Mouse (Mus musculus) ES-Bruce4 (cell line): ENCODE results near the gene Gtpbp1. TPM values are rescaled to one million over a fixed set of nuclear protein-coding genes. Genes with fewer than 3 reads are reported as not detected.
A peak's percentile ranks its signal among the peaks of the same experiment; 100 is the strongest.

ENCODE experiments used
- H3K27ac ChIP-seq: 2 replicates; pipeline ENCODE4 v1.5.1; 2012; ENCODE audit warnings: low read length, inconsistent platforms; ENCODE audit not compliant: insufficient read depth
- H3K27me3 ChIP-seq: 2 replicates; pipeline ENCODE4 v1.6.1; 2012; ENCODE audit warnings: mild to moderate bottlenecking, low read length, inconsistent platforms; ENCODE audit not compliant: control insufficient read depth, poor library complexity, insufficient read depth, severe bottlenecking
- H3K36me3 ChIP-seq: 2 replicates; pipeline ENCODE4 v1.6.1; 2012; ENCODE audit warnings: inconsistent platforms, mild to moderate bottlenecking, low read length, moderate library complexity; ENCODE audit not compliant: control insufficient read depth, poor library complexity, insufficient read depth, severe bottlenecking
- H3K4me1 ChIP-seq: one replicate; pipeline ENCODE4 v1.8.1; 2011; ENCODE audit warnings: low read length; ENCODE audit not compliant: control insufficient read depth, insufficient read depth
- H3K4me3 ChIP-seq: 2 replicates; pipeline ENCODE4 v1.5.1; 2011; ENCODE audit warnings: low read depth, mild to moderate bottlenecking, low read length
- H3K9ac ChIP-seq: 2 replicates; pipeline ENCODE4 v1.6.1; 2012; ENCODE audit warnings: low read depth, mild to moderate bottlenecking, inconsistent platforms; ENCODE audit not compliant: poor library complexity, severe bottlenecking
- H3K9me3 ChIP-seq: replicated peaks from 2 replicates; pipeline ENCODE4 v1.6.1; 2012; ENCODE audit warnings: mild to moderate bottlenecking, low read length, inconsistent platforms; ENCODE audit not compliant: control insufficient read depth, poor library complexity, insufficient read depth, severe bottlenecking
- CTCF ChIP-seq: IDR thresholded peaks from one replicate; pipeline ENCODE4 v1.8.1; 2011; ENCODE audit warnings: low read depth, low read length
- EP300 ChIP-seq: IDR thresholded peaks from 2 replicates; pipeline ENCODE4 v1.6.1; 2011; ENCODE audit warnings: low read depth, low read length; ENCODE audit not compliant: insufficient read depth
- POLR2A ChIP-seq: IDR thresholded peaks from one replicate; pipeline ENCODE4 v1.8.1; 2011; ENCODE audit warnings: low read length; ENCODE audit not compliant: insufficient read depth
- polyA plus RNA-seq: library from polyadenylated mRNA; stranded (reverse); fragments of >200 nt; gene quantifications from 2 replicates; pipeline ENCODE4 v1.2.4, GENCODE M21; 2011; ENCODE audit warnings: low read depth; ENCODE audit not compliant: missing spikeins, insufficient read depth, insufficient read length

Gtpbp1 gene
- polyA plus RNA-seq, 1 experiment, result 32.4 TPM

- no peaks in the 10 kb centered on the region for H3K9me3 ChIP-seq
- H3K4me1 ChIP-seq, result peaks cover 4% of the 10 kb centered on the region
- peak overlapping the region; percentile 83 for H3K27ac ChIP-seq
- peak overlapping the region; percentile 90 for H3K9ac ChIP-seq
- TF ChIP-seq POLR2A, result no peak
- no peak for TF ChIP-seq CTCF
- TF ChIP-seq EP300, result no peak
- H3K4me3 ChIP-seq, result peak overlapping the region; percentile 94
- no peaks in the 10 kb centered on the region for H3K36me3 ChIP-seq
- no peaks in the 10 kb centered on the region for H3K27me3 ChIP-seq
Measured at GRCm38 (mm10) chr15:79688268-79688956, 2.2 kb upstream of the Gtpbp1 start.

GRCm38 (mm10) chr15:79689662-79690425 lies 801 bp upstream of the Gtpbp1 start:
- H3K27ac ChIP-seq, result no peak overlapping the region
- no peaks in the 10 kb centered on the region for H3K36me3 ChIP-seq
- peak overlapping the region; percentile 80 for H3K4me3 ChIP-seq
- peak overlapping the region; percentile 31 for H3K9ac ChIP-seq
- H3K4me1 ChIP-seq, result peaks cover 3% of the 10 kb centered on the region
- H3K9me3 ChIP-seq, result no peaks in the 10 kb centered on the region
- H3K27me3 ChIP-seq, result no peaks in the 10 kb centered on the region
- TF ChIP-seq EP300 (no peak), POLR2A (peak; percentile 31)

- no peaks in the 10 kb centered on the region for H3K9me3 ChIP-seq
- H3K4me1 ChIP-seq, result peaks cover 2% of the 10 kb centered on the region
Measured at GRCm38 (mm10) chr15:79691023-79691508, 421 bp downstream of the Gtpbp1 start.

GRCm38 (mm10) chr15:79692334-79692733 lies 1.7 kb downstream of the Gtpbp1 start:
- no peak overlapping the region for H3K27ac ChIP-seq
- H3K27me3 ChIP-seq, result no peaks in the 10 kb centered on the region
- no peak overlapping the region for H3K4me3 ChIP-seq
- no peak overlapping the region for H3K9ac ChIP-seq
- H3K36me3 ChIP-seq, result peaks cover 8% of the 10 kb centered on the region; the same call in 1 of the 2 replicates
- TF ChIP-seq CTCF (no peak), POLR2A (no peak), EP300 (no peak)
- no peaks in the 10 kb centered on the region for H3K9me3 ChIP-seq
- H3K4me1 ChIP-seq, result no peaks in the 10 kb centered on the region

More at GRCm38 (mm10) chr15:79691023-79691508, 421 bp downstream of the Gtpbp1 start:
- Histone ChIP-seq H3K4me3 (peak overlapping the region; percentile 71), H3K27ac (no peak overlapping the region), H3K9ac (peak overlapping the region; percentile 97), H3K36me3 (peaks cover 1% of the 10 kb centered on the region; the same call in 1 of the 2 replicates), H3K27me3 (no peaks in the 10 kb centered on the region)
- TF ChIP-seq POLR2A (no peak), CTCF (no peak), EP300 (no peak)

- no peak for TF ChIP-seq CTCF
- TF ChIP-seq EP300, result no peak
- no peak for TF ChIP-seq POLR2A
- no peaks in the 10 kb centered on the region for H3K9me3 ChIP-seq
- peaks cover 8% of the 10 kb centered on the region; the same call in 1 of the 2 replicates for H3K36me3 ChIP-seq
- no peak overlapping the region for H3K27ac ChIP-seq
- no peaks in the 10 kb centered on the region for H3K27me3 ChIP-seq
- no peak overlapping the region for H3K4me3 ChIP-seq
- no peak overlapping the region for H3K9ac ChIP-seq
- H3K4me1 ChIP-seq, result no peaks in the 10 kb centered on the region
Measured at GRCm38 (mm10) chr15:79693740-79694139, 3.1 kb downstream of the Gtpbp1 start.

- H3K4me3 ChIP-seq, result no peak overlapping the region
- no peaks in the 10 kb centered on the region for H3K4me1 ChIP-seq
- no peak overlapping the region for H3K9ac ChIP-seq
- TF ChIP-seq POLR2A, result no peak
- no peak overlapping the region for H3K27ac ChIP-seq
- peaks cover 8% of the 10 kb centered on the region; the same call in 1 of the 2 replicates for H3K36me3 ChIP-seq
- H3K27me3 ChIP-seq, result no peaks in the 10 kb centered on the region
- no peaks in the 10 kb centered on the region for H3K9me3 ChIP-seq
Measured at GRCm38 (mm10) chr15:79694512-79694911, 3.9 kb downstream of the Gtpbp1 start.
